Mouse (Mus musculus): ENCODE results near the gene Wdr18. TPM values are rescaled to one million over a fixed set of nuclear protein-coding genes. Genes with fewer than 3 reads are reported as not detected.

The Wdr18 gene
- 10 to 100 TPM; 37.2 to 40.1 TPM for total RNA-seq (2021)
- long read RNA-seq, experiment 1, transcript Wdr18-201 (10 exons, 3,911 nt), result major isoform, 79 of 89 reads
- long read RNA-seq, experiment 1, partial matches to known transcripts, result 1 of 89 reads
- long read RNA-seq, experiment 1, other reads (novel, unspliced or antisense), result 9 of 89 reads
- long read RNA-seq, experiment 2, transcript Wdr18-201 (10 exons, 3,911 nt), result major isoform, 214 of 234 reads
- long read RNA-seq, experiment 2, partial matches to known transcripts, result 3 of 234 reads
- long read RNA-seq, experiment 2, other reads (novel, unspliced or antisense), result 17 of 234 reads

DNA sequence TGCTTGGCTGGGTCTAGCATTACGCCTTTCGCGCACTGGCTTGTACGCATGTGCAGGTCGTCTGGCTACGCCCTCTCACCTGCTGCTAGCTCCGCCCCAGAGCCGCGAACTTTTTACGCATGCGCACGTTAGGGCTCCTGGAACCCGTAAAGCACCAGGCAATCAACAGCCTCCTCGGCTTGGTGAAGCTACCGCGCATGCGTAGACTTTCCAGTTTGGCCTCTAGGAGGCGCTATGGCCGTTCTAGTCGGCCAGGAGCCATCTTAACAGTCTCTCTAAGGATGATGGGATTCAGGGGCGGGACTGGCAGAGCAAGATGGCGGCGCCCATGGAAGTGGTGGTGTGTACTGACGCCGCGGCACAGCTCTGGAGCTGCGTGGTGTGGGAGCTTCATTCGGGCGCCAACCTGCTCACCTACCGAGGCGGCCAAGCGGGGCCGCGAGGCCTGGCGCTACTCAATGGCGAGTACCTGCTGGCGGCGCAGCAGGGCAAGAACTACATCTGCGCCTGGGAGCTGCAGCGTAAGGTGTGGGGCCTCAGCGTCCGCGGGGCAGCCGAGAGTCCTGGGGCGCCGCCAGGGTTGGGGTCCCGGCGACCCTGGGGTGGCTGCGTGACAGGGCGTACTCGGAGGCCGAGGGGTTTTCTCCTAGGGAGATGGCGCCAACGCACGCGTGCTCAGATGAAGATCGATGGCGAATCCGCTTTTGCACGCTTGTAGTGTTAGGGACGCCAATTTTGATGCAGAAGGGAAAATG is at the start of gene Wdr18:
TSS of gene Wdr18 (plus strand) at position 306 of the 755 bp plus-strand sequence.
- peak; percentile 99 for DNase-seq (ENCODE audit: low spot score in 2 of 2)

DNA sequence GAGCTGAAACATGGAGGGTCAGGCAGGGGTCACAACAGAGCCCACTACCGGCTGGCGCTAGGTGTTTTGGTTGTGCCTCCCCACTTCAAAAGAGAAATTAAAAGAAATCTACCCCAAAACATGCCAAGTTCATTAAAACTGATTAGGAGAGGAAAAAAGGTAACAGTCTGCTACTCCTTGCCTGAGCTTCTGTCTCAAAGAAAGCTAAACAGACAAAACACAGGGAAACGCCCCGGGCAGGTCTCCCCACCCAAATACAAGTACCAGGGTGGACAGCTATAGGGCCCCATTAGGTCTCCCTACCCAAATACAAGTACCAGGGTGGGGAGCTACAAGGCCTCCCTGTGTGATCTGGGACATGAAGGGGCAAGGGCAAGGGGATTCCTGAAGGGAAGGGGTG is 49.4 kb upstream of the Wdr18 start, which contains the start of gene Gm26602:
TSS of gene Gm26602 (plus strand) at position 301 of the 400 bp plus-strand sequence.
- DNase-seq (ENCODE audit: low spot score in 2 of 2), result no peak

DNA sequence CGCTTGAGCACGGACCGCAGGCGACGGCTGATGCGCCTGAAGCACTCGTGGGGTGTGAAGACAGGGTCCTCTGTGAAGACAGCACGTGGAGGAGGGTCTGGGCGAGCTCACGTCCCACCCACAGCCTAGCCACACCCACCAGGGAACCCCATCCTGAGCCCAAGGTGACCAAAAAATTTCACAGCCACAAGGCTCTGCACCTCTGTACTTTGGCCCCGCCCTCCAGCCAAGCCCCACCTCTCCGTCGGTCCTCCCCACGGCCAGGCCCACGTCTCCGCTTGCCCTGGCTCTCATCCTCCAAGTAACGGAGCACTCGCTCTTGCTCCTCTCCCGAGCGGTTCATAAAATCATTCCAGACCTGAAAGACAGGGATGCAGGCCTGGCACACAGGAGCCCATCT is 47.5 kb upstream of the Wdr18 start:
- DNase-seq (ENCODE audit: low spot score in 2 of 2), result no peak

DNA sequence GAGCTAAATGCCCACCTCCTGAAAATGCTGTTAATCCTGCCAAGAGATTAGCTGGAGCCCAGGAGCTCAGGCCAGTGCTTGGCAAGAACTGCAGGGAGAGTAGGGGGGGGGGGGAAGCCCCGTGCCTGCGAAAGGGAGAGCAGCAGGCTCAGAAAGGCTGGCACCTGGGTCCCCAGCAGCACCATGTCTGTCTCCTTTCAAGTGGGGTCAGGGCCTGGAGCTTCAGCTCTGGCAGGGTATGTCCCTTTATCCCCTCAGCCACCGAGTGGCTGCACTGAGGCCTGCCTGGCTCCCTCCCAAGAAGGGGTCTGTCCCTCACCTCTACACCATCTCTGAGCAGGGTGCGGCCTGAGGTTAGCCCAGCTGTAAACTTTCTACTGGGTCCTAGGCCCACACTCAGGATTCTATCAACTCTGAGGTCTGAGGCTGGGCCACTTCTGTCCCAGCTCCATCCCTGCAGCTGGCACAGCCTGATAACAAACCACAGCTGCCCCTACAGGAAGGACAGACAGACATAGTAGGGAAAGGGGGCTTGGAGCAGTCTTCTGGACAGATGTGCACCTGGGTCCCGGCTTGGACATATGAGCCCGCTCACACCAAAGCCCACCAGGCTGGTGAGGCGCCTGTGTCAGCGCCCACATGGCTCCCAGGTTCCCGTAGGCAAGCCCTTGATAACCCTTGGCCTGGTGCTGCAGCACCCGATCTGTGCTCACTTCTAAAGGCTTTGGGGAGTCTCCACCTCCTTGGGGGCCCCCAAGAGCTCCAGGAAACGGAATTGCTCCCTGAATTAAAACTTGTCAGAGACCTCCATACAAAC is 45.6 kb upstream of the Wdr18 start:
- no peak for DNase-seq (ENCODE audit: low spot score in 2 of 2)

DNA sequence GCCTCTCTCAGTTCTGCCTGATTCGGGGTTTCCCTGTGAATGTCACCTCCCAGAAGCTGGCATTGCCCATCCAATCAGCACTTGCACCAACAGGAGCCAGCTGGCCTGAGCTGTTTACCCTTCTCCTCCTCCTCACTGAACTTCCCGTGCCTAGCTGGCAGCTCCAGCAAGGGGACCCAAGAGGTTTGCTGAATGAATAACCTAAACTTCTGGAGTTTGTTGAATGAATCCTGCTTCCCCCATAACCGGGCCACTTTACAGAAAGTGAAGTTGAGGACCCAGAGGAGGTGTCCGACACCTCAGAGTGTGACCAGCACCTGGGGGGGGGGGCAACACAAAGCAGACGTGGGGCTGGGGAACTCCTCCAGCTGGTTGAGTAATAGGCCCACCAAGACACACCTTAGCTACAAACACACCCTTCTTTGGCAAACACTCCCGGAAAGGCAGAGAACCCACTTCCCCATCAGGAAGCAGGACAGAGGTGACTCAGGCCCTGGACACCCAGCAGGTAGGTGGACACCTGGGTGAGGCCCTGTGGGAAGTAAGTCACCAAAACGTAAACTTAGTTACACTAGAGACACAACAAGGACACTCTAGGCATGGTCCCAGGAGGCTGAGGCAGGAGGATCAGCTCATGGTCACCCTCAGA is 44.9 kb upstream of the Wdr18 start:
- DNase-seq (ENCODE audit: low spot score in 2 of 2), result no peak

DNA sequence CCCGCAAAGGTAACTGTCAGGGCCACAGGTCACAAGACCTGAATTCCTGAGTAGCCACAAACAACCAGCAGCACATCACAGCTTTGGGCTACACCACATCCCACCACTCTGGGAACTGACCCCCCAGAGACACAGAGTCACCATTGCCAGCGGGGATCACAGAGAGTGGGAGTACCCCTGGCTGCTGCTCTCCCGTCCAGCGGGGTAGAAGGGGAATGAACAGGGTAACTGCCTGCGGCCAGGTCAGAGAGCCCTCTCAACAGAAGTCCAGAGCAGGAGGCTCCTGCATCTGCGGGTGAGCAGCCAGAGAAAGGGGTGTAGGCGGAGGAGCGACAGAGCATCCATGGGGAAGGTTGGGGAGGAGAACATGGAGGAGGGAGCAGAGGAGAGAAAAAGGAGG is 43.9 kb upstream of the Wdr18 start:
- DNase-seq (ENCODE audit: low spot score in 2 of 2), result no peak

DNA sequence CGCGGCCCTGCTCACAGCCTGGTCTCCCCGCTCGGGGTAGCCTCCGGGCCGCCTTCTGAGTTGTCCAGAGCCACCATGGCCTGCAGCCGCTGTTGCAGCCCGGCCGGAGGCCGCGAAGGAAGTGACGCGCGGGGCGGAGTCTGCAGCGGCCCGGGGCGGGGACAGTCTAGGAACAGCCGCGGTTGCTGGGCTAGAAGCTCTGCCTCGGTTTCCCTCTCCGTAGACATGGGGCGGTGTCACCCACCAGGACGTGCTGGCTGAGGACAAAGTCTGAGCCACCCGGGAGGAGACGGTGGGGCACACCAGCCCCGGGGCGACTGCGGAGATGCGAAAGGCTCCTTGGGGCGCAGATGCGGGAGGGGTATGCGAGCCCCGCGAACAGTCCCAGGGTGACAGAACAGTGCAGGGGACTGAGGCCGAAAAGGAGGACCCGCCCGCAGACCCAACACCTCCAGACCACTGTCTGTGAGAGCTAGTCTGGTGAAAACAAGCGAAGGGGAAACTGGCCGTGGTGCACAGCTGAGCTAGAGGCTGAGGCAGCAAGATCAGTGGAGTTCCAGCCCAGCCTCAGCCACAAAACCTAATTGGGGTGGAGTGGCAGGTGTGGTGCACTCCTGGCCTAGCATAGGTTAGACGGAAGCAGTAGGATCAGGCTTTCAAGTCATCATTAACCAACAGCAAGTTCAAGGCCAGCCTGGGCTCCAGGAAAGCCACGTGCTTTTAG is 43.0 kb upstream of the Wdr18 start, which contains the start of gene Kiss1r:
TSS of gene Kiss1r (plus strand) at position 164 of the 724 bp plus-strand sequence.
- peak; percentile 90 to 92 for DNase-seq (ENCODE audit: low spot score in 2 of 2)

DNA sequence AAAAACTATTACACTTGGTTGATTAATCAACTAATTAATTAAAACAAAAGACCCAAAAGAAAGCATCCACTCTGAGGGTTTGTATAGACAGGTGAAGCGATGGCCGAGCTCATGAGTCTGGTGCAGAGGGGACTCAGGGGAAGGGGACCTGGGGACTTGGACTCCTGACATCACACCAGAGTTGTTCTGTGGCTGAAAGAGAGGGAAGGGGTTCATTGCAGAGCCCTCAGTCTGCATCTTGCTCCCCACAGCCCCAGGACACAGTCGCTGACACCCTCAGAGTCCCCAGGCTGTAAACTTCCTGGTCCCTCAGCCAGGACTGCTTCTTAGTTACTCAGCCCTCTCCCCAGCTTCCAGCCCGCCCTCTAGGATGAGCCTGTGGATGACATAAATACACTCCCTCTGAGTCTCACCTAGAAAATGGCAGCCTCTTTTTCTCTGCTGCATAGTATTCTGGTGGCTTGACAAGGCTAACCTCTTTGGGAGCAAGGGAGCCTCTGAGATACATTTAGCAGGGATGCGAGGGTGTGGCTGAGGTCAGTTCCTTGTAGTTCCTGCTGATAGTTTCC is 42.3 kb upstream of the Wdr18 start:
- no peak for DNase-seq (ENCODE audit: low spot score in 2 of 2)

DNA sequence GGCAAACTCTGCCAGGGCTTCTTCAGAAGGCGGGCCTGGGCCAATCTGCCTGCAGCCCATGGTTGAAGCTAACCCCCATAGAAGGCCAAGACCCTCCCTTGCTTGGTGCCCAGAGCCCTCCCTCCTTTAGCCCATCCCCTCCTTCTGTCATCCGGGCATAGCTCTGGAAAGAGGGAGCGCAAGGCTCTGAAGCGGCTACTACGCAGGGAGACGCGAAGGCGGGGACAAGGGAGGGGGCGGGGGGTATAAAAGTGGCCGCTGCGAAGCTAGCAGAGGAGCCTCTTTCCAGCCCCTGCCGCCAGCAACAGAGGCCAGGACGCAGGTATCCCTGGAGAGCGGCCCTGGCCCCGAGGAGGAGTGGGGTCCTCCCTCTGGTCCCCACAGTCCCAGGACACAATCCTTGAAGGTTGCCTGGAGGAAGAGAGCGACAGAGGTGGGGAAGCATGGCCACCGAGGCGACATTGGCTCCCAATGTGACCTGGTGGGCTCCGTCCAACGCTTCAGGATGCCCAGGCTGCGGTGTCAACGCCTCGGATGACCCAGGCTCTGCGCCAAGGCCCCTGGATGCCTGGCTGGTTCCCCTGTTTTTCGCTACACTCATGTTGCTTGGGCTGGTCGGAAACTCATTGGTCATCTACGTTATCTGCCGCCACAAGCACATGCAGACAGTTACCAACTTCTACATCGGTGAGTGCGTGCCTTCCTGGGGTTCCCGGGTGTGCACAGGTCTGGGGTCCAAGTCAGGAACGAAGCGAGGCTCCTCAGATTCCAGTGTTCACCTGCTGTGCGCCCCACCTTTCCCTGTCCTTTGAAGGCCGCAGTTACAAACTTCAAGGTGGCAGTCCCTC is 41.5 kb upstream of the Wdr18 start:
- DNase-seq (ENCODE audit: low spot score in 2 of 2), result no peak

DNA sequence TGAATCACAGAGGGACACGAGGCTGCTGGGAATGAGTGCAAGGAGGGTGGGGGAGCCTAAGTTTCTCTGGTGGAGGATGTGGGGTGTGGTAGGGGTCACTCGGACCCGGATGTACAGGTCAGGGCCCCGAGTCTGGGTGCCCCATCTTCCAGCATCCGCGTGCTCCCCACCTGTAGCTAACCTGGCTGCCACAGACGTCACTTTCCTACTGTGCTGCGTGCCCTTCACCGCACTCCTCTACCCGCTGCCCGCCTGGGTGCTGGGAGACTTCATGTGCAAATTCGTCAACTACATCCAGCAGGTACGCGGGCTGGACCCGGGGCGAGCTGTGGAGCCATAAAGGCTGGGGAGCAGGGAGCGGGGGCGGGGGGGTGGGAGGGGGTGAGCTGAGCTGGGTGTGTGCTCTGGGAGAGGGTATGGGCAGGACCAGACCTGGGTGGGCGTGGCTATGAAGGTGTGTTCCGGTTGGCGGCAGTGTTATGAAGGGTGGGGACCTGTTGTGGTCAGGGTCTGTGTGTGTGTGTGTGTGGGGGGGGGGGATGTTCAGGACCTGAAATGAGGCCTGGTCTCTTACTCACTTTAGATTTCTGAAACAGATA is 40.6 kb upstream of the Wdr18 start:
- no peak for DNase-seq (ENCODE audit: low spot score in 2 of 2)

DNA sequence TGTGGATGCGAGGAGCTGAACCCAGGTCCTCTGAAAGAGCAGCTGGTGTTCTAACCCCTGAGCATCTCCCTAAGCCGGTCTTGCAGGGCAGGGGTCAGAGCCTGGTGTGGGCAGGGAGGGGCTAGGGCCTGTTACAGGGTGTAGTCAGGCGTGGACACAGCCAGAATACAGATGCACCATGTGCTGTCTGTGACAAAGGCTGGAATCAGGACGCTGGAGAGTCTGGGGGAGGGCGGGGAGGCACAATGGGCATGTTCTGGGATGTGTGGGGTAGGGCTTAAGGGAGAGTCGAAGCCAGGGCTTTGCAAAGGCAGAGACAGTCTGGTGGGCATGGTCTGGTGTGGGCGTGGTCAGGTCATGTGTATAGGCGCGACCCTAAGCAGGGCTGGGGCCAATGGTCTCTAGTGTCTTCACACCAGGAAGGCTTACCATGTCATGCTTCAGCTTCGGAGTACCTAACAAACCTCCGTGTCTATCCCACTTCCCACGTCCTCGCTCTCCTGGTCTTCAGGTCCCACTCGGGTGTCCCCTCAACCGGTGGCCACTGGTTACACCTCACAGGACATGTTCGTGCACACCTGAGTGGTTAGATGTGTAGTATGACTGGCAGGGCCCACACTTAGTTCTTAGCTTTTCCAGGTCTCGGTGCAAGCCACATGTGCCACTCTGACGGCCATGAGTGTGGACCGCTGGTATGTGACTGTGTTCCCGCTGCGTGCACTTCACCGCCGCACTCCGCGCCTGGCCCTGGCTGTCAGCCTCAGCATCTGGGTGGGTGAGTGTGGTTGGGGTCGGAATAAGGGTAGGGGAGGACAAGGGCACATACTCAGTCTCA is 39.7 kb upstream of the Wdr18 start:
- no peak for DNase-seq (ENCODE audit: low spot score in 2 of 2)

DNA sequence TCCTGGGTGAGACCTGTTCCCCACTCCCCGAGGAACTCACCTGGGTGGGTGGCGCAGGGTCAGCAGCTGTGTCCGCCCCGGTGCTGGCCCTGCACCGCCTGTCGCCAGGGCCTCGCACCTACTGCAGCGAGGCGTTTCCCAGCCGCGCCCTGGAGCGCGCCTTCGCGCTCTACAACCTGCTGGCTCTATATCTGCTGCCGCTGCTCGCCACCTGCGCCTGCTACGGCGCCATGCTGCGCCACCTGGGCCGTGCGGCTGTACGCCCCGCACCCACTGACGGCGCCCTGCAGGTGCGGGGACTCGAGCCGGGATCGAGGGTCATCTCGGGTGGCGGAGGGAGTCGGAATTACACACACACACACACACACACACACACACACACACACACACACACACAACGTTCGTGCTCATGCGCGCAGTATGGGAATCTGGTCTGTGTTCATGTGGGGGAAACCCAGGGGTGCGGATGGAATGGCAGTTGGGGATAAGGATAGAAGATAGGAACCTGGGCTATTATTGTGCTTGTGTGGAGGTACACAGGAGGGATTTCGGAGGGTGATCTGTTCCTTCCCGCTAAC is 38.9 kb upstream of the Wdr18 start, which contains the start of gene R3hdm4:
TSS of gene R3hdm4 (minus strand) at position 251 of the 578 bp plus-strand sequence.
- no peak for DNase-seq (ENCODE audit: low spot score in 2 of 2)

DNA sequence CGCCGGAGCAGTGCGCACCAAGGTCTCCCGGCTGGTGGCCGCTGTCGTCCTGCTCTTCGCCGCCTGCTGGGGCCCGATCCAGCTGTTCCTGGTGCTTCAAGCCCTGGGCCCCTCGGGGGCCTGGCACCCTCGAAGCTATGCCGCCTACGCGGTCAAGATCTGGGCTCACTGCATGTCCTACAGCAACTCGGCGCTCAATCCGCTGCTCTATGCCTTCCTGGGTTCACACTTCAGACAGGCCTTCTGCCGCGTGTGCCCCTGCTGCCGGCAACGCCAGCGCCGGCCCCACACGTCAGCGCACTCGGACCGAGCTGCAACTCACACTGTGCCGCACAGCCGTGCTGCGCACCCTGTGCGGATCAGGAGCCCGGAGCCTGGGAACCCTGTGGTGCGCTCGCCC is 38.4 kb upstream of the Wdr18 start:
- no peak for DNase-seq (ENCODE audit: low spot score in 2 of 2)

DNA sequence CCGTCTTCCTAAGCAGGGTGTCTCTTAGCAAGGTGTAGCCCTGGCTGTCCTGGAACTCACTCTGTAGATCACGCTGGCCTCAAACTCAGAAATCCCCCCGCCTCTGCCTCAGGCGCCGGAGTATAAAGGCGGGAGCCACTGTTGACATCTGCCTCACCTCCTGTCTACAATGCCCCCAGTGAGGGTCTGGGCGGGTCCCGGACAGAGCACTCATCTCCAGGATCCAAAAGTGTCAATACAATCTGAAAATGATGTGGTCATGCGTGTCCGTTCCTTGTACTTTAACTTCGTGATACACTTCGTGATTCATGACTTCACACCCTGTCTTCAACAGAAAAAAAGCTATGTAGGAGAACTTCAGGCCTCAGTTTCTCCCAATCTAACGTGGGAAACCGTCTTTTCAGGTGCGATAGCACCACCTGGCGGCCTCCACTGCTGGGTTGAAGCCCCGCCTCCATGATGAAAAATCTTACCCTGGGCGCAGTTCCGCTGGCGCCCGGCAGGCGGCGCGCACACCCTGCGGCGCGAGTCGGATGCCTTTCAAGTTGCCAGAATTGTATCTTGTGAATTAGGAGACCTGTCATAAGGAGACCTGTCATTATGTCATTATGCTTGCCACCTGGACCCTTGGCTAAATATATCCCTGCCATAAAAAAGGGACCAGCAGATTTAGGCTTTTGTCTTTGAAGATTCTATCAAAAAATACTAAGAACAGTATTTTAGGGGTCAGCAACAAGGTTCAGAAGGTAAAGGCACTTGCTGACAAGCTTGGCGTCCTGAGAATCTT is 34.8 kb upstream of the Wdr18 start:
- DNase-seq (ENCODE audit: low spot score in 2 of 2), result peak; percentile 96 to 97

DNA sequence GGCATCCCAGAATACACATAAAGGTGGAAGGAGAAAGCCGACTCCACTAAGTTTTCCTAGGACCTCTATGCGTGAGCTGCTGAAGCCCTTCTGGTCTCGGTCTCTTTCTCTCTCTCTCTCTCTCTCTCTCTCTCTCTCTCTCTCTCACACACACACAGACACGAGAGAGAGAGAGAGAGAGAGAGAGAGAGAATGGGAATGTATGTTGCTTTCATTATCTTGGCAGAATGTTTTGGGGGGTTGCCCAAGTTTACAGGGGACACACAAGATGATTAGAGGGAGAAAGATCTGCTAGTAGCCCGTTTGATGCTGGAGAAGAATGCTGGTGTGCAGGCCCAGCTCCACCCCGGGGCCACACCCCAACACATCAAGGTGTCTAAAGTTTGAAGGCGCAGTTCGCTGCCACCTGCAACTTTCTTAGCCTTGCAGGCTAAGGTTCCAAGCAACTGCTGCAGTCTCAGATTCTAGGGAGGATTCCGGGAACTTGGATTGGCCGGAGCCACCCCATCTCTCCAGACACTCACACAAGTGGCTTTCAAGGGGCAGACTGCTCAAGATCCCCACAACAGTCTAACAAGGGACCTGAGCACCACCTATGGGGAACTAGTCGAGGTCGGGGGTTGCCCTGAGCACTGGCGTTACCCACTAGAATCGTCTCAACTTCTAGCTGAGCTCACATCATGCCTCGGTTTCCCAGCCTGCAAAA is 34.0 kb upstream of the Wdr18 start:
- DNase-seq (ENCODE audit: low spot score in 2 of 2), result no peak
